Mouse (Mus musculus) NIH3T3 (cell line): Measurements from ENCODE around the gene Cpne6.

Source experiments
- DNase-seq: peaks from one replicate; pipeline ENCODE4 v3.0.0-alpha.2; 2012; ENCODE audit warnings: low read depth

Cpne6 gene

DNA sequence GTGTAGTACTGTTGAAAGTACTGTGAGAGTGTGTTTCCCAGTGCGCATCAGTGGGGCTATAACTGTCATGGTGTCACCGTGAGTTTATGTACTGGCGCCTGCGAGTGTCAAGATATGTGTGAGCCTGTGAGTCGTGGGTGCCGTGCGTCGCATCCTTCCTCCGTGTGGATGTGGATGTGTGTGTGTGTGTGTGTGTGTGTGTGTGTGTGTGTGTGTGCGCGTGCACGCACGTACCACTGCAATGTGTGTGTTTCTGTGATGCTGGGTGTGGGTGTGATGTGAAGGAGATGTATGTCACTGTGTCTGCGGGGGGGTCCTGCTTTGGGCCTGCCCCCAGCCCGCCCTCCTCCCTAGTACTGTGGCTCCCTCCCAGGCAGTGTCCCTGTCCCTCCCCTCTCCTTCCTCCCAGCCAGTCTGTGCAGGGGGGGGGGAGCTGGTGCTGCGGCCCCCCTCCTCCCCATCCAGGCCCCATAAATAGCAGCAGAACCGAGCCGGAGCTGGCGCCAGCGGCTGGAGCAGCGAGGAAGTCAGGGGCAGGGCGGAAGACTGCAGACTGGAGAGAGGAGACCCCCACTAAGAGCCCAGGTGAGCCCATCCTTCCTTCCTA lies at the start of gene Cpne6:
TSS of gene Cpne6 (plus strand) at position 321 of the 607 bp plus-strand sequence.
- DNase-seq, result no peak

DNA sequence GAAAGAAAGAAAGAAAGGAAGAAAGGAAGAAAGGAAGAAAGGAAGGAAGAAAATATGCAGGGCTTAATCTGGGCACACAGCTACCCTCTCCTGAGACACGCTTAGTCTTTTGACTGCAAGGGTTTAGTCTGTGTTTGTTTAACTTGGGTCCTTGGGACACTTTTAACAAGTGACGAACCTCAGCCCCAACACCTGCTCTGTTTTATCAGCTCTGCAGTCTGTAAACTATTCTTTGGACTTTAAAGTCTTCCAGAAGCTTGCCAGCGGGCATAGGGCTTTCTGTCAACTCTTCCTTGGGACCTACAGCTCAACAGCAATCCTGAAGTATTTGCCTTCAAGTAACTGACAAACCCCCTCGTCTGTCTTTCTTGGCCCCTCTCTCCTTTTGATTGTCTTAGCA lies 48.5 kb upstream of the Cpne6 start:
- no peak for DNase-seq

DNA sequence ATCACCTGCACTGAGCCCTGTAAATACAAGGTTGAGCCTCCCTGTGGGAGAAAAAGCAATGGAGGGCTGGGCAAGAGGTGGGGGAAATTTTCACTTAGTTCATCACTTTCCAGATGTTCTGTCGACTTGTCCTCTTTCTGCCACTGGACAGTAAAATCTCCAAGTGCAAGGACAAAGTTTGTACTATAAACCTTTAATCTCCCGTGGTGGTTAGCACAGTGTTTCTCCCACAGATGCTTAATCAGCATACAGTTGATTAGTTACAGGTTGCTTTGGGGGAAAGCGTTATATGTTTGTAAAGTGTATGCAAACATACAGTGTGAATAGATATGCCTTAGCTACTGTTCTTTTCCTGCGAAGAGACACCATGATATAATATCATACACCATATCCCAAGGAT lies 43.8 kb upstream of the Cpne6 start:
- no peak for DNase-seq

DNA sequence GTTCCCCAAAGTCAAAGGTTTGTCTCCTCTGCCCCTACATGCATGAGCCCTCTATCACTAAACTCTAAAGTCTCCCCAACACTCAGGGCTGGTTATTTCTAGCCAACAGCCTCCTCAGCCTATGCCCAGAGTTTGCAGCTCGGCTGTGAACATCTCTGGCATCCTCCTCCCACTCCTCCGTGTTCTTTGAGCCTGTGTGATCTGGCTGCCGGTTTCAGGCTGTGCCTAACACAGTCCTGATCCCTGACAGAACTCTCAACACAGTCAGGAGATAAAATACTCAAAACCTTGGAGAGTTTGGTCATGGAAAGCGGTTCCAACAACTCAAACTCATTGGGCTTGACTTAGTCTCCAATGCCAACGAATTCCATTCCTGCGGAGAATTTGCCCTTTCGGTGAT lies 43.1 kb upstream of the Cpne6 start:
- no peak for DNase-seq

DNA sequence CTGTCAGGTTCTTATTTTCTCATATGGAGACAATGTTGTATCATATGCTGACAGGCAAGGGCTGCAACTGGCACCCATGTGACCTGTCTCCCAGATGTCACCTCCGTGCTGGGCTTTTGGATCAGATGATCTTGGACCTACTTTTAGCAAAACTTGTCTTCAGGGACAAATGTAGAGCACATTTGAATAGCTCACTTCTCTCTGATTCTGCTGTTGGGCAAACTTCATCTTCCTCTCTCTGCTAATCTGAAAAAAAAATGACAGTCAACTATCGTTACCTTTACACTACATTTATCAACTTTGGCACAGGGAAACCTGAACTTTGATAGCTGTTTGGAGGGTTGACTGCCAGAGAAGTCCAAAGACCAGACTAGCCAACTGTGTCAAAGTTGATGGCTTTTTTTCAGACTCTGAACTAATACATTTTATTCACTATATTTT lies 41.9 kb upstream of the Cpne6 start:
- DNase-seq, result no peak

DNA sequence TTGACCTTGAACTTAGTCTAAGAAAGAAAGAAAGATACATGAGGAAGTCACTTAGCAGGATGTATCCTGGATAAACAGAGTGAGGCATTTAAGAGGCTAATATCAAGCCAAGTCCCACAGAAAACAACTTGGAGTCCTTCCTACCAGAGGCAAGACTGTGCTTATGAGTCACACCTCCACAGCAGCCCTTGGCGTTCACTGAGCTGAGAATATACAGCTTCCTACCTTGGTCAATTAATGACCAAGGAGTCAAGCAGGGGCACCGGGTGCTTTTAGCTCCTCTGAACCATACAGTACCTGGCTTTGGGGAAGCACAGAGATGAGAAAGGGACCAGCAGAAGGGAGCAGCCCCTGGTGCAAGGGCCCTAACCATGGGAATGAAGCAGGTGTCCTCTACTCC lies 41.2 kb upstream of the Cpne6 start:
- DNase-seq, result no peak

DNA sequence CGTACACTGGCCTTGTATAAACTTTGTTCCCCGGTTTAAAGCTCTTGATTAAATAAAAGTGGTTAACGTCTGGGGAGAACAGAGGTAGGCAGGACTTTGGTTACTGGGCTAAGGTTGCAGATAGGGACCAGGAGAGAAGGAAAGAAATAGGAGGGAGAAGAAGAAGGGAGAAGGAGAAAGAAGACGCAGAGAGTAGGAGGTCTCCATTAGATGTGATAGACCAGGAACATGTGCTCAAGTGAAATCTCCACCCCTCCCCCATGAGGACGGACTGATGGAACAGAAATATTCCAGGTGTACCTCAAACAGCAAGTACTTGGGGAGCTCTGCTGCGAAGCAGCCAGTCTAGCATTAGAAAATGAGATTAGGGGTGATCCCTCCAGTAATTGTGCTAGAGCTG lies 40.4 kb upstream of the Cpne6 start:
- DNase-seq, result no peak

DNA sequence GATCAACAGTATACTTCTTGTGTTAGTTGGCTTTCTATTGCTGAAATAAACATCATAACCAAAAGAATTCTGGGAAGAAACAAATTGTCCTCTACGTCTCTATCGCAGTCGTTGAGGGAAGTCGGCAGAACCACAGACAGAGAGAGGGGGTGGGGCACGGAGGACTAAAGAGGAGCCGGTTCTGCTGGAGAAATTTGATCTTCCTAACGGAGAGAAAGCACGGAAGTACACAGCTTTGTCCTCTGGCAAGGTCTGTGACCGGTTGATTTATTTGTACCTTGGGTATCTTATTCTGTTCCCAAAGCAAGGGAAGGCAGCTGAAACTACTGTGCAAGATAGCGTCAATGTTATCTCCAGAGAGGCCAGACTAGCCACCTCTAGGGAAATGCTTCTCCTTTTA lies 39.4 kb upstream of the Cpne6 start:
- no peak for DNase-seq

DNA sequence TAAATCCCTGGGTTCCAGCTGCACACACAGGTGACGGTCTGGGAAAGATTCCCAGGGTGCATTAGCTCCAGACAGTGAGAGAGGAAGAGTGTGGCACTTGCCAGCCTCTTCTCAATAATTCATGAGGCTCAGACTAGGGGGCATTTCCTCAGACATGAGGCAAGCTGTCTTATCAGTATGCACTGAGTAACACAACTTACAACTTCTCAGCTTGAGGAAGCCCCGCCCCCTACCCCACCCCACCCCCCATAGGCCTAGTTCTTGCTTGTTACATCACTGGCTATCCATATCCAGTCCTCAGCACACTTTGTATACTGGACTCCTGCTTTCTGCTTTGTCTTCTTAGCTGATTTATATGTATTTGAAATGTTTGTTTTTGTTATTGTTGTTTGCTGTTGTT lies 34.6 kb upstream of the Cpne6 start:
- DNase-seq, result no peak

DNA sequence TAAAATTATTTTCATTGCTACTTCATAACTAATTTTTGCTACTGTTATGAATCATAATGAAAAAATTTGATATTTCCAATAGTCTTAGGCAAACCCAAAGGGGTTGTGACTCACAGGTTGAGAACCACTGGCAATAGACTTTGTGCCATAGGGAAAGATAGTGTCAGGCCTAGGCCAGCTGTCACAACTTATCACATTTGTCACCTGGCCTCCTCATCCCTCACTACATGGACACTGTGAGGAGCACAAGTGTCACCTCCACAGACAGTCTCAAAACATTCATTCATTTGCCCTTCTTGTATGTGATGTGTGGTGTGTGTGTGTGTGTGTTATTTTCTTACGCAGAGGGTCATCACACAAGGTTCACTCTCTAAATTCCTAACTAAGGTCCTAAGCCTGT lies 32.8 kb upstream of the Cpne6 start:
- no peak for DNase-seq

DNA sequence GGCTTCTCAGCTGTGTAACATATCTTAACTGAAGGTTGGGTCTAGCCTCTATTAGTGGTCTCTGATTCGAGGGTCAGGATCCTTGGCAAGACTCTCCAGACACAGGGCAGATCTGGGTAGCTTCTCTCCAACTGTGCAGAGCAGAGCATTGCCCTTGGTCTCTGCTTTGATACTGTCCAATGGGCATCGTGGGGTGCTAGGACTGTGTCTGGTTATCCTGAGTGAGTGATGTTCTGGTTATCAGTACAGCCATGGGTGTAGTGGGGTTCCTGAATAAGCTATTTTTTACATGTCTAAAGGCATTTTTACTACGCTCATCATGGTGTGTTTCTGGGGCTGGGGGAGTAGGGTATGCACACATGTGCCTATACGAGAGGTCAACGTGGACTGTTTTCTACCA lies 32.4 kb upstream of the Cpne6 start:
- DNase-seq, result no peak

DNA sequence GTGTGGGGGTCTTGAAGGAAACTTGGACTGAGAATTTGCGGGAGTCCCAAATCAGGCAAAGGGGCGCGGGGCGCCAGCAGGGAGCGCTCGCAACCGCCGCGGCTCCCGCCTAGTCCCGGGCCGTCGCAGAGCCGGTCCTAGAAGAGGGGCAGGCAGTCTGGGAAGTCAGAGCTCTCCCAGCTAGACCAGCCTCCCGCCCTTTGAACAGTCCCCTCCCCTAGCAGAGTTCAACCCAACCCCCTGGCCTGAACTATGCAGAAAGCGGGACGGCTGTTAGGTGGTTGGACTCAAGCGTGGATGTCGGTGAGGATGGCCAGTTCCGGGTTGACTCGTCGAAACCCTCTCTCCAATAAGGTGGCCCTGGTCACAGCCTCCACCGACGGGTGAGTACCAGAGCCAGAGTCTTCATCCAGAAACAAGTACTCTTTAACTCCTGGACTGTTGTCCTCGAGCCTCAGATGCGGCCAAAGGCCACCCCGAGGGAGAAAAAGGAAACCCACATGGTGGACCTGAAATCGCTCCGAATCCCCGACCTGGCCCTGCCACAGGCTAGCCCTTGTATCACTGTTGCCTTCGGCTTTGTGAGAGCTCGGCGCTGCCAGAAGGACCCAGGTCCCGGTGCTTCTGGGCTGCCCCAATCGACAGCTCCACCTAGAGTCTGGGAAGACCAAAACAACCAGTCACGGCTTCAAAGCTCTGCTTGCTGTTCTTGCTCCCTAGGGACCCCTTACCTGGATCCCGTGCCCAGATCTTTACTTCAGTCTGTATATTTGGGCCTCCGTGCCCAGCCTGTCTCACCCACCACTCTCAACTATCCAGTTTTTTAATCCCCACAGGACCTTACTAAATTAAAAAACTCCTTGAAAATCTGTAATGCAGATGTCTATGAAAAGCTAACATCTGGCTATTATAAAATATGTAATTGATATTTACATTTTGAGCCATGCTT lies 31.3 kb upstream of the Cpne6 start, which contains the start of gene Dhrs4:
TSS of gene Dhrs4 (plus strand) at position 108 of the 949 bp plus-strand sequence.
- peak; percentile 86 for DNase-seq

DNA sequence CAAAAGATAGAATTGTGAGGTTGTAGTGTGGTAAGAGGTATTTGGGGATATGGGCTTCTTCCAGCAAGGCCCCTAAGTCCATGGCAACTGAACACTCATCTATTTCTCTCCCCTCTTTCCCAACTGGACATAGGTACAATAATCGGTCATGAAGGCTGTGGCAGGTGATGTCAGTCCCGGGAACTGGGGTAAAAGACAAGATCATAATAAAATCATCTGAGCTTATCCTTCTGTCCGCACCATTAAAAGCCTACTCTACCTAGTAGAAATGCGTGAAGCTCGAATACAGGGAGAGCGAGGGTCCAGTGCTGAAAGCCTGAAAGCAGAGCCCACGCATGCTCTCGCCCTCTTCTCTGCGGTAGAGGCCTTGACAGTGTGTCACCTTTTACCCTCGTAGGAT lies 30.6 kb upstream of the Cpne6 start:
- DNase-seq, result no peak

DNA sequence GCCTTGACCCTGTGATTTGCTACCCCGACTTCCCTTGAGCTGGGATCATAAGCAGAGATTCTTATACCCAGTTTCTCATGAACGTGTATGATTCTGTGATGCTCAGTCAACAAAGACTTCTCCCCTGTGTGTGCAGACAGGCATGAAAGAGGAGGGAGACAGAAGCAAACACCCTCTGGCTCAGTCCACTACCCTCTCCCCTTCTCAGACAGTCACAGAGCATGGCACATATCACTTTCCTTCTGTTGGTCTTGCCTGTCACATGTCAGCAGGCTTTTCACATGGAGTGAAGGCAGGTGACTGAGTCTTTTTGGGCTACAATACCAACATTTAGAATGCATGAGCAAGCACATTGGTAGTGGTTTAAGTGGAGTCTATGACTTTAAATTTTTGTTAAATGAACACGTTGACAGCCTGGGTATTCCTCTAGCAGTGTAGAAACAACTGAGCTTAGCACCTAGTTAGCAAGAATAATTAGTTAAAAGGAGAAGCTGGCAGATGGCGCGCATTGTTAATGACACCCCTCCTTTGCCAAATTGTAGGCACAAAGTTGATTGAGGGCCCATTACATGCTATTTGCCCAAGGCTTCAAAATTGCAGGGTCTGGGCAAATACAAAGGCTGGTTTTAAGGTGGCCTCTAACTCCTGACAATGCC lies 25.7 kb upstream of the Cpne6 start:
- no peak for DNase-seq

DNA sequence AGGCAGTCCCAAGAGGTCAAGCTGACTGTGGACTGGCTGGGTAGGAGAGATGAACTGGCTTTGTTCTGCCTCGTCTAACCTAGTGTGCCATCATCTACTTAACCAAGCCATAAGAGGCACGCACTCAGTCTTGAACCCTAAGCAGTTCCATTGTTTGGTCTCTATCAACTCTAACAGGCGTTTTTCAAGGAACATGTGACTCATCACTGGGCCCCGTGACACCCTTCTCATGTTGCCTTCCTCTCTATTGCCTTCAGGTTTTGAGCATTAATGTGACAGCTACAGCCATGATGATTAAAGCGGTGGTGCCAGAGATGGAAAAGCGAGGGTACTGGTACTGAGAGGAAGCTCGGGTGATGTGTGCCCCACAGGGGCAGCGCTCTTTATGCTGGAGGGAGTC lies 23.4 kb upstream of the Cpne6 start:
- no peak for DNase-seq

DNA sequence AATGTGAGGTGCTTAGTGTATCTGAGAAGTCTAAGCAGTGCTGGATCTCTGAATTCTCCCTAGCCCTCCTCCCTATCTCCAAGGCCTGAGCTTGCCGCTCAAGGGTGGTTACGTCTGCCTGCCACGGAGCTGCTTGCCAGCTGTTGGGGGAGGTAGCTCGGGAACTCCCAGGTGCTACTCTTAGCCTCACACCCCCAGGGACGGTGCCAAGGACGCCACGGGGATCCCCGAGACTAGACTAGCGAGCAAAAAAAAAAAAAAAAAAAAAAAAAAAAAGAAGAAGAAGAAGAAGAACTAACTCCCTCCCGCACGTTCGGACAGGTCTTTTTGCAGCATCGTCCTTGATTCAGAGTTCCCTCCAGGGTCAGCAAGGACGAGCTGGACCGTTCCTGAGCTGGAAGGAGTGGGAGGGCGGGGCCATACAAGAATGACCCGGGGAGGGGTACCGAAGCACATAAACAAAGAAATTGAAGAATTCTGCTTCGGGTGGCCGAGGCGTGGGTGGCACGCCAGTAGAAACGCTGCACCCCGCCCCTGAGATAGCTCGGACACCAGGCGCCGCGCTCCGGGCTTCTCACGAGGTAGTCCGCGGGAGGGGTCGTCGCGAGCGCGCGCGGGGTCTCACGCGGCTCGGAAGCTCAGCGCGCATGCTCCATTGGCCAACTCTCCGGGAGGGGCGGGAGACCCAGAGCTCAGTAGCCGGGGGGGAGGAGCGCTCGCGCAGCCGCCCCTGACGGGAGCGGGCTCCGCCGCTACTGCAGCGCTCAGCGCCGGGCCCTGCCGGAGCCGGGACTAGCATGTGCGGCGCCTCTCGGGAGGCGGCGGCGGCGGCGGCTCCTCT lies 19.7 kb upstream of the Cpne6 start, which contains the start of gene Carmil3:
TSS of gene Carmil3 (plus strand) at position 291 of the 841 bp plus-strand sequence.
- DNase-seq, result peak; percentile 73

DNA sequence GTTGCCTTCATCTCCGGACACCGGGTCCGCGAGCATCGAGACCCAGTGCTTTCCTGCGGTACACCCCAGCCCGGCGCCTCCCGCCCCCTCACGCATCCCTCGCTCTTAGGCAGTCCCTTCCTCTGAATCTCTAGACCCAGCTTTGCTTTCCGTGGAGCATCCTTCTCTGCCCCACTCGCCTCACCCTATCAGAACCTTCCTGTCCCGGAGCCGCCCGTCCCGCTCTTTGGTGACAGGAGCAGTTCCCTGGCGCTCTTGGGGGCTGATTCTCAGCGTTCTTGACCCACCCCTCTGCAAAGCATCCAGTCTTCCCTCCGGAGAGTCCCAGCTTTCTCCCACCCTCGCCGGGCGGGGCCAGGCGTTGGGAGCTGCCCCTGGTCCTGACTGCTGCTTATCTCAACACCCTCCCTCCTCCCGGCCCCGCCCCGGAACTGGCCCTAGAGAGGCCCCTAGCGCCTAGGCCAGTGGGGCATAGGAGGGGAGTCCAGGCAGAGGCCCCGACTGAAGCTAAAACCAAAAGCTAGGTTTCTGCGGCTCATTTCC lies 18.9 kb upstream of the Cpne6 start:
- DNase-seq, result peak; percentile 69

DNA sequence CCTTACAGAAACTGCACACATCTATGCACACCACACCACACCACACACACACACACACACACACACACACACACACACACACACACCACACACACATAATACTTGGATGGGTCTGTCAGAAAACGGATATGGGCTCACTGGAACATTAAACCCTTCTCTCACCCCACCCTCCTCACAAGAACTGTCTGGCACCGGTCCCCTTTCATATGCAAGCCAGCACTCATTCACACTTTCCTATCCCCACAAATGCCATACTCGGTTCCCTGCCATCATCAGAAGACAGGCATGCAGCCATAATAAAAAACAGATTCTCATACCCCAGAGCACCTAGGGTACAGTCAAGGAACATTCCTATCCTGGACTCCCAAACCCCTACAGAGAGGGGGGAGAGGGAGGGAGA lies 18.1 kb upstream of the Cpne6 start:
- peak; percentile 38 for DNase-seq

DNA sequence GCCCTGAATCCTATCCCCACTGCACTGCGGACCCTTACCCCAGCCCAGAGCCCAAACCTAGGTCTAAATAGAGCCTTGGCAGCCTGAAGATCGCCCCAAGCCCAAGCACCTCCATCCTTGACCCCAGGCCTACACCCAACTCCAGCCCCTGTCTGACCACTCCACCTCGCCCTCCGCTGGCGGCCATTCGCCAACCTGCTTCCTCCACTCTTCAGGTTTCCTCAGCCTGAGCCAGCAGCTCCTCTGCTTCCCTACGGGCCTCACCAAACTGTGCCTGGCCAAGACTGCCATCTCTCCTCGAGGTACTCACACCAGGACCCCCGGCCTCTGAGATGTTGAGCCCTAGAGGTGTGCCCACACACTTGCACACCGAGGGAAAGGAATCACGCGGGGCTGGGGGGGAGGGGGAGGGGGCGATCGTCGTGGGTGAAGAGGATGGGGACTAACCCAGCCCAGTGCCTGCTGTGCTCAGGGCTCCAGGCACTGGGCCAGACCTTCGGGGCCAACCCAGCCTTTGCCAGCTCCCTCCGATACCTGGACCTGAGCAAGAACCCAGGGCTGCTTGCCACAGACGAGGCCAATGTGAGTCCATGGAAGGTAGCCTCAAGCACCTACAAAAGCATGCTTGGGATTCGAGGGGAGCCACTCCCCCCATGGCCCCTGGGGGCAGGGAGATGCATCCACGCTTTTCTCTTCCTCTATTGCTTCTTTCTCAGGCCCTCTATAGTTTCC lies 14.6 kb upstream of the Cpne6 start:
- DNase-seq, result no peak

DNA sequence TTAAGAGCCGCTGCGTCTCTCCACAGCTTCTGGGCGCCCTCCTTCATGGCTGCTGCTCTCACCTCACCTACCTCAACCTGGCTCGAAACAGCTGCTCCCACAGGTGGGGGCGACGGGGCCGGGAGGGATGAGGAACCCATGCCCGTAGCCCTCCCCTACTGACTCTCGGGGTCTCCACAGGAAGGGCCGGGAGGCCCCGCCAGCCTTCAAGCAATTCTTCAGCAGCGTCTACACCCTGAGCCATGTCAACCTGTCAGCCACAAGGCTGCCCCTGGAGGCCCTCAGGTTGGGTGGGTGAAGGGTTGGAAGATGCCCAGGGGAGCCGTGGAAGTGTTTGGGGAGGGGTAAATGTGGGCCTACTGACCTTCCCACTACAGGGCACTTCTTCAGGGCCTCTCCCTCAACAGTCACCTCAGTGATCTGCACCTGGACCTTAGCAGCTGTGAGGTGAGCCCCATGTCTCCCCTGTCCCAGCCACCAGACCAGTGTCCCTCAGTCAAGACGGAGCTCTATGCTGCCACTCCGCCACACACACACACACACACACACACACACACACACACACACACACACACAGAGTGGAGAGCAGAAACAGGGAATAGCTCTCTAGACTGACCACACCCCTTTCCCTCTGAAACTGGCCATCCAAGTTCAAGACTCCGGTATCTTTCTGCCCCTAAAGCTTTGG lies 13.3 kb upstream of the Cpne6 start:
- no peak for DNase-seq
